Mouse (Mus musculus): ENCODE measurements around the gene Kcnj6. TPM values are rescaled to one million over a fixed set of nuclear protein-coding genes. Genes with fewer than 3 reads are reported as not detected.
A peak's percentile ranks its signal among the peaks of the same experiment; 100 is the strongest.

Gene Kcnj6
- total RNA-seq, 1 experiment, result not detected

- no peak overlapping the region for H3K9ac ChIP-seq (ENCODE audit: insufficient read depth, low read depth, low read length, poor library complexity, severe bottlenecking)
- H3K4me1 ChIP-seq (ENCODE audit: control insufficient read depth in 2 of 2, insufficient read depth in 2 of 2, low read length in 2 of 2, poor library complexity in 1 of 2), result no peaks in the 10 kb centered on the region
- no peak for TF ChIP-seq MAFK (IDR thresholded peaks at IDR 0.05; ENCODE audit: insufficient read depth, low read depth, low read length)
- no peak for TF ChIP-seq CHD2 (IDR thresholded peaks at IDR 0.05; ENCODE audit: low read depth, low read length)
- H3K36me3 ChIP-seq (ENCODE audit: control insufficient read depth, insufficient read depth, low read length, poor library complexity, severe bottlenecking), result no peaks in the 10 kb centered on the region
- no peaks in the 10 kb centered on the region for H3K9me3 ChIP-seq (ENCODE audit: control insufficient read depth, insufficient read depth, low read depth, low read length)
- H3K27ac ChIP-seq (ENCODE audit: insufficient read depth, low read depth, low read length, poor library complexity, severe bottlenecking), result no peak overlapping the region
- no peak for DNase-seq (ENCODE audit: low read depth, low spot score)
- in situ Hi-C loops (cut with MboI; ENCODE audit: low sequenced_read_pairs in 2 of 2, unreplicated experiment in 2 of 2), result no loop called here
- no peak overlapping the region for H3K4me3 ChIP-seq (ENCODE audit: insufficient read depth in 1 of 2, low read depth in 1 of 2, low read length in 2 of 2, poor library complexity in 1 of 2, severe bottlenecking in 1 of 2)
These were observed 131.7 kb downstream of the Kcnj6 start for GRCm38 (mm10) chr16:94865796-94866195.

DNA sequence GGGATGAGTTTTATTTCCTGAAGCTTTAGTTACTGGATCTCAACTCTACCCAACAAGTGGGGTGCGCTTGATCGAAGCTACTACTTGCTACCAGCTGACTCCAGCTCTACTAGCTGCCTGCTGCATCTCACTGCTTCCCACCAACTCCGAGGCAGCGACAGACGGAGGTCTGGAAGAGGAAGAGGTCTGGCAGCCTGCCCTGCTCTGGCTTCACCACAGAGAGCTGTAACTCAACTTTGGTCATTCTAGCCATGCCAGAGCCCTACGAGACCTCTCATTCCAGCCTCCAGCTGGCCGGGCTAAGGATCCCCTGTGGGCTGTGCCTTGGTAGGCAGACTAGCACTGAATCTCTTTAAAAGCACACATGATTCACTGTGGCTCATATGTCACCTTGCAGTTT, 132.4 kb downstream of the Kcnj6 start:
- Histone ChIP-seq H3K4me3 (ENCODE audit: insufficient read depth in 1 of 2, low read depth in 1 of 2, low read length in 2 of 2, poor library complexity in 1 of 2, severe bottlenecking in 1 of 2) (no peak overlapping the region), H3K27ac (ENCODE audit: insufficient read depth, low read depth, low read length, poor library complexity, severe bottlenecking) (no peak overlapping the region), H3K9me3 (ENCODE audit: control insufficient read depth, insufficient read depth, low read depth, low read length) (no peaks in the 10 kb centered on the region), H3K36me3 (ENCODE audit: control insufficient read depth, insufficient read depth, low read length, poor library complexity, severe bottlenecking) (no peaks in the 10 kb centered on the region), H3K4me1 (ENCODE audit: control insufficient read depth in 2 of 2, insufficient read depth in 2 of 2, low read length in 2 of 2, poor library complexity in 1 of 2) (no peaks in the 10 kb centered on the region), H3K9ac (ENCODE audit: insufficient read depth, low read depth, low read length, poor library complexity, severe bottlenecking) (no peak overlapping the region)
- in situ Hi-C loops (cut with MboI; ENCODE audit: low sequenced_read_pairs in 2 of 2, unreplicated experiment in 2 of 2), result no loop called here
- no peak for DNase-seq (ENCODE audit: low read depth, low spot score)
- no peak for TF ChIP-seq MAFK (IDR thresholded peaks at IDR 0.05; ENCODE audit: insufficient read depth, low read depth, low read length)

- Histone ChIP-seq H3K27ac (ENCODE audit: insufficient read depth, low read depth, low read length, poor library complexity, severe bottlenecking) (no peak overlapping the region), H3K9ac (ENCODE audit: insufficient read depth, low read depth, low read length, poor library complexity, severe bottlenecking) (no peak overlapping the region), H3K36me3 (ENCODE audit: control insufficient read depth, insufficient read depth, low read length, poor library complexity, severe bottlenecking) (no peaks in the 10 kb centered on the region), H3K9me3 (ENCODE audit: control insufficient read depth, insufficient read depth, low read depth, low read length) (no peaks in the 10 kb centered on the region), H3K4me3 (ENCODE audit: insufficient read depth in 1 of 2, low read depth in 1 of 2, low read length in 2 of 2, poor library complexity in 1 of 2, severe bottlenecking in 1 of 2) (no peak overlapping the region), H3K4me1 (ENCODE audit: control insufficient read depth in 2 of 2, insufficient read depth in 2 of 2, low read length in 2 of 2, poor library complexity in 1 of 2) (no peaks in the 10 kb centered on the region)
- in situ Hi-C loops (cut with MboI; ENCODE audit: low sequenced_read_pairs in 2 of 2, unreplicated experiment in 2 of 2), result no loop called here
- DNase-seq (ENCODE audit: low read depth, low spot score), result no peak
- TF ChIP-seq HCFC1 (IDR thresholded peaks at IDR 0.05; ENCODE audit: borderline replicate concordance, insufficient read depth, low read length) (no peak), ZC3H11A (IDR thresholded peaks at IDR 0.05; ENCODE audit: borderline replicate concordance, low read depth, low read length) (no peak), ZNF384 (IDR thresholded peaks at IDR 0.05; ENCODE audit: low read depth, low read length) (no peak), CHD2 (IDR thresholded peaks at IDR 0.05; ENCODE audit: low read depth, low read length) (no peak)
These were observed 134.0 kb downstream of the Kcnj6 start for GRCm38 (mm10) chr16:94863475-94863874.

- H3K9me3 ChIP-seq (ENCODE audit: control insufficient read depth, insufficient read depth, low read depth, low read length), result no peaks in the 10 kb centered on the region
- peak; percentile 51 for DNase-seq (ENCODE audit: low read depth, low spot score)
- peak overlapping the region in 1 of 2 experiments; percentile 63; a peak in 2 of 4 replicates for H3K4me3 ChIP-seq (ENCODE audit: insufficient read depth in 1 of 2, low read depth in 1 of 2, low read length in 2 of 2, poor library complexity in 1 of 2, severe bottlenecking in 1 of 2)
- H3K27ac ChIP-seq (ENCODE audit: insufficient read depth, low read depth, low read length, poor library complexity, severe bottlenecking), result no peak overlapping the region
- in situ Hi-C loops (cut with MboI; ENCODE audit: low sequenced_read_pairs in 2 of 2, unreplicated experiment in 2 of 2), result no loop called here
- TF ChIP-seq CHD2 (IDR thresholded peaks at IDR 0.05; ENCODE audit: low read depth, low read length) (no peak), HCFC1 (IDR thresholded peaks at IDR 0.05; ENCODE audit: borderline replicate concordance, insufficient read depth, low read length) (no peak), MAFK (IDR thresholded peaks at IDR 0.05; ENCODE audit: insufficient read depth, low read depth, low read length) (no peak), ZC3H11A (IDR thresholded peaks at IDR 0.05; ENCODE audit: borderline replicate concordance, low read depth, low read length) (no peak), ZNF384 (IDR thresholded peaks at IDR 0.05; ENCODE audit: low read depth, low read length) (no peak)
- H3K4me1 ChIP-seq (ENCODE audit: control insufficient read depth in 2 of 2, insufficient read depth in 2 of 2, low read length in 2 of 2, poor library complexity in 1 of 2), result peaks cover 3 to 14% of the 10 kb centered on the region in 2 experiments; a peak in 3 of 4 replicates
- no peak overlapping the region for H3K9ac ChIP-seq (ENCODE audit: insufficient read depth, low read depth, low read length, poor library complexity, severe bottlenecking)
- H3K36me3 ChIP-seq (ENCODE audit: control insufficient read depth, insufficient read depth, low read length, poor library complexity, severe bottlenecking), result no peaks in the 10 kb centered on the region
These were observed 141.5 kb downstream of the Kcnj6 start for GRCm38 (mm10) chr16:94855990-94856389.

GRCm38 (mm10) chr16:94852407-94853160, 144.9 kb downstream of the Kcnj6 start:
- Histone ChIP-seq H3K4me1 (ENCODE audit: control insufficient read depth in 2 of 2, insufficient read depth in 2 of 2, low read length in 2 of 2, poor library complexity in 1 of 2) (peaks cover 3 to 14% of the 10 kb centered on the region in 2 experiments; a peak in 3 of 4 replicates), H3K27ac (ENCODE audit: insufficient read depth, low read depth, low read length, poor library complexity, severe bottlenecking) (no peak overlapping the region), H3K9ac (ENCODE audit: insufficient read depth, low read depth, low read length, poor library complexity, severe bottlenecking) (no peak overlapping the region), H3K9me3 (ENCODE audit: control insufficient read depth, insufficient read depth, low read depth, low read length) (no peaks in the 10 kb centered on the region), H3K36me3 (ENCODE audit: control insufficient read depth, insufficient read depth, low read length, poor library complexity, severe bottlenecking) (no peaks in the 10 kb centered on the region), H3K4me3 (ENCODE audit: insufficient read depth in 1 of 2, low read depth in 1 of 2, low read length in 2 of 2, poor library complexity in 1 of 2, severe bottlenecking in 1 of 2) (no peak overlapping the region)
- no peak for TF ChIP-seq MAFK (IDR thresholded peaks at IDR 0.05; ENCODE audit: insufficient read depth, low read depth, low read length)
- no peak for TF ChIP-seq HCFC1 (IDR thresholded peaks at IDR 0.05; ENCODE audit: borderline replicate concordance, insufficient read depth, low read length)
- TF ChIP-seq CHD2 (IDR thresholded peaks at IDR 0.05; ENCODE audit: low read depth, low read length), result no peak
- TF ChIP-seq ZNF384 (IDR thresholded peaks at IDR 0.05; ENCODE audit: low read depth, low read length), result no peak
- no peak for TF ChIP-seq ZC3H11A (IDR thresholded peaks at IDR 0.05; ENCODE audit: borderline replicate concordance, low read depth, low read length)
- in situ Hi-C loops (cut with MboI; ENCODE audit: low sequenced_read_pairs in 2 of 2, unreplicated experiment in 2 of 2), result no loop called here
- DNase-seq (ENCODE audit: low read depth, low spot score), result no peak

Measured in ES-E14 (cell line).